Mouse (Mus musculus) heart, embryonic 16.5 days (tissue): ENCODE results near the gene Vps45. TPM values are rescaled to one million over a fixed set of nuclear protein-coding genes. Genes with fewer than 3 reads are reported as not detected.

Experiments used
- ATAC-seq: fragments of 200-750 bp; cut with Nextera tagmentation; replicated peaks from 2 replicates; pipeline ENCODE4 v1.8.0; 2017; ENCODE audit warnings: moderate number of reproducible peaks; ENCODE audit not compliant: insufficient read depth, low FRiP score; ENCODE audit errors: extremely low read depth
- H3K27ac ChIP-seq: fragments of 300-500 bp; sonication (generic); 2 replicates; pipeline ENCODE4 v1.5.1; 2014; ENCODE audit warnings: mild to moderate bottlenecking, low read length, control low read depth, moderate library complexity
- H3K27me3 ChIP-seq: fragments of 300-500 bp; sonication (generic); 2 replicates; pipeline ENCODE4 v1.6.1; 2014; ENCODE audit warnings: low read length, mixed read lengths; ENCODE audit not compliant: control insufficient read depth, insufficient read depth
- H3K36me3 ChIP-seq: fragments of 300-500 bp; sonication (generic); 2 replicates; pipeline ENCODE4 v1.6.1; 2014; ENCODE audit not compliant: control insufficient read depth, insufficient read depth
- H3K4me1 ChIP-seq: fragments of 300-500 bp; sonication (generic); 2 replicates; pipeline ENCODE4 v1.6.1; 2014; ENCODE audit warnings: low read length, mixed read lengths; ENCODE audit not compliant: control insufficient read depth, insufficient read depth
- H3K4me2 ChIP-seq: fragments of 300-500 bp; sonication (generic); 2 replicates; pipeline ENCODE4 v1.6.1; 2014; ENCODE audit warnings: low read depth, mild to moderate bottlenecking, control low read depth, low read length
- H3K4me3 ChIP-seq: fragments of 300-500 bp; sonication (generic); 2 replicates; pipeline ENCODE4 v1.5.1; 2014; ENCODE audit warnings: mild to moderate bottlenecking, control low read depth, low read length
- H3K9ac ChIP-seq: fragments of 300-500 bp; sonication (generic); 2 replicates; pipeline ENCODE4 v1.6.1; 2014; ENCODE audit warnings: low read length, control low read depth
- H3K9me3 ChIP-seq: fragments of 300-500 bp; sonication (generic); replicated peaks from 2 replicates; pipeline ENCODE4 v1.6.1; 2016; ENCODE audit warnings: low read length; ENCODE audit not compliant: control insufficient read depth
- WGBS: fragments of 180-500 bp; shearing (Covaris S2); extraction: QIAGEN DNeasy Blood & Tissue Kit; methylation state at CpG from one replicate; pipeline ENCODE4 v1.1.7; 2014; 5-methylcytosine and 5-hydroxymethylcytosine counted together
- polyA plus RNA-seq: library from polyadenylated mRNA; unstranded; fragments of >200 nt; fragmentation: Nextera tagmentation; extraction: Ambion mirVana; gene quantifications from 2 replicates; pipeline ENCODE4 v1.2.1, GENCODE M21; 2015

Vps45 gene
- polyA plus RNA-seq, 1 experiment from 2014 or later = 39.4 TPM

DNA sequence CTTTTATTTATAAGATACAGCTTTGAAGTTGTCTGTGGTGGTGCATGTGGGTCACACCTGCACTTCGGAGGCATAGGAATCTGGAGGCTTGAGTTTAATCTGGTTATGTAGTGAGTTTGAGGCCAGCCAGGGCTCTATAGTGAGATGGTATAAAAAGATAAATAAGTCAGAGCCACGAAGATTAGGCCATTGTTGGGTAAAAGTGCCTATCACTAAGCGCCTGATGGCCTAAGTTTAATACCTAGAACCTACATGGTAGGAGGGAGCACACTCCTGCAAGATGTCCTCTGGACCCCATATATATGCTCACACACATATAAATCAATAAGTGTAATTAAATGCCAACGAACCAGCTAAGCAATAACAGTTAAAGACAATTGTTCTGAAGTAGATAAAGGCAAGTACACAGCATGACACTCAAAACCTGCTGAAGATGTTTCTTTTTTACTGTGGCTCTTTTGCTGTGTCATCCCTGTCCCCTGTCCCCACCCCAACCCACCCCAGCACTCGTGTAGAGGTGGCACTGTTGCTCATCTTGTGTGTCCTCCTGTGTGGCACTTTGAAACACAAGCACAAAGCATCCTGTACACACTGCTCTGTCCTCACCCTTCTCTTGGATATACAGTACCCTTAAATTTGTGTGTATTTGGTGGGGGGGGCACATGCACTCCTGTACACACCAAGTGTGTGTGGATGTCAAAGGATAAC lies 36.7 kb downstream of the Vps45 start:
- Histone ChIP-seq H3K27ac (no peak overlapping the region), H3K4me3 (no peak overlapping the region), H3K9ac (no peak overlapping the region), H3K36me3 (0 out of 2 replicates have a peak, but pooled peaks cover 3% of the 10 kb centered on the region), H3K9me3 (no peaks in the 10 kb centered on the region), H3K4me1 (peaks cover 7% of the 10 kb centered on the region), H3K4me2 (no peak overlapping the region), H3K27me3 (no peaks in the 10 kb centered on the region)
- 70% methylated on average over 5 of the region's 5 CpGs for WGBS
- no peak for ATAC-seq

DNA sequence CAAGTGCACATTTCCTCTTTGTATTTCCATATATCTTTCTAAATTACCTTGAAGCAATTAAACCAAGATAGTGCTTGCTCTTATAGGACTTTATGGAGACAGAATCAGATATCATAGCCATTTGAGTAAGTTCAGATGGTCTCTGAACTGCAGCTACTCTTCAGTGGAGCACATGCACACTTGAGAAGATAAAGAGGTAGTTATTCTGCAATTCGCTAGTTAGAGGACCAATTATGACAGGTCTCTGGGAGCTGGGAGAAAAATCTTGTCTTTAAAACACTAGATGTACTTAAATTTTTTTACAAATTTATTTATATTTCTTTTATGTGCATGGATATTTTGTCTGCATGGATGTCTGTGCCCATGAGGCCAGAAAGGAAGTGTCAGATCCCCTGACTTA lies 37.5 kb downstream of the Vps45 start:
- Histone ChIP-seq H3K4me1 (peaks cover 7% of the 10 kb centered on the region), H3K36me3 (0 out of 2 replicates have a peak, but pooled peaks cover 3% of the 10 kb centered on the region), H3K27ac (no peak overlapping the region), H3K4me2 (no peak overlapping the region), H3K27me3 (no peaks in the 10 kb centered on the region), H3K9me3 (no peaks in the 10 kb centered on the region), H3K9ac (no peak overlapping the region), H3K4me3 (no peak overlapping the region)
- ATAC-seq = no peak
- 59% methylated on average over 1 of the region's 1 CpGs for WGBS

DNA sequence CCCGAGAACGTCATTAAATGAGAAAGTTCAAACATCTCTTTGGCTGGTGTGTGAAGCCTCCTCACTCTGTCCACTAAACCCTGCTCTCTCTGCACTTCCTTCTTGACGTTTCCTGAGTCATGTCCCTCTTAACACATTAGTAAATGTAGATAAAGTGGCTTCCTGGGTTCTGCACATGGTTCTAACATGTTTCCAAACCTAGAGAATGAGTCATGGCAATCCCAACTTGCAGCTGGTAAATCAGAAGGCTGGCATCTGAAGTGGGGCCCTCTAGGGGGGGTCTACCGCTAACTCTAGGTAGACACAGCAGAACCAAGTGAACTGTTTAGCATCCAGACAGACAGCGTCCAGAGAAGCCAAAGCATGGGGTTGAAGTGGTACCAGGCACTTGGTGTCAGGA lies 40.8 kb downstream of the Vps45 start:
- no peak overlapping the region for H3K4me3 ChIP-seq
- H3K4me1 ChIP-seq = peaks cover 16% of the 10 kb centered on the region
- no peak overlapping the region for H3K27ac ChIP-seq
- 46% methylated on average over 5 of the region's 5 CpGs for WGBS
- H3K27me3 ChIP-seq = no peaks in the 10 kb centered on the region
- ATAC-seq = no peak
- H3K9me3 ChIP-seq = no peaks in the 10 kb centered on the region
- H3K9ac ChIP-seq = no peak overlapping the region
- no peak overlapping the region for H3K4me2 ChIP-seq
- 0 out of 2 replicates have a peak, but pooled peaks cover 3% of the 10 kb centered on the region for H3K36me3 ChIP-seq

DNA sequence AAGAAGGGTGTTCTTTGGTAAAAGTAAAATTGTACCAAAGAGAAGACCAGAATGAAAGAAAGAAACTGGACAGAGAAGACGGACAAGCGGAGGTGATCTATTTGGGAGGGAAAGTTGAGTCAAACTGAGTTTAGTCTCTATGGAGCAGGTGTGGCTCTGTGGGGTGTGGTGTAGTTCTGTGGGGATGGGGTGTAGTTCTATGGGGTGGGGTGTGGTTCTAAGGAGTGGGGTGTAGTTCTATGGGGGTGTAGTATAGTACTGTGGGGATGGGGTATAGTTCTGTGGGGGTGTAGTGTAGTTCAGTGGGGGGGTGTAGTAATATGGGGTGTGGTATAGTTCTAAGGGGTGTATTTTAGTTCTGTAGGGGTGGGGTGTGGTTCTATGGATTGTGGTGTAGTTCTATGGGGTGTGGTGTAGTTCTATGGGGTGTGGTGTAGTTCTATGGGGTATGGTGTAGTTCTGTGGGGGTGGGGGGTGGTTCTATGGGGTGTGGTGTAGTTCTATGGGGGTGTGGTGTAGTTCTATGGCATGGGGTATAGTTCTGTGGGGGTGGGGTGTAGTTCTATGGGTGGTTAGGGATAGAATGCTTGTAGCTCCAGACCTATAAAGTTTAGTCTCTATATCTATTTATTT lies 41.9 kb downstream of the Vps45 start:
- Histone ChIP-seq H3K27ac (no peak overlapping the region), H3K4me1 (peaks cover 21% of the 10 kb centered on the region), H3K4me2 (no peak overlapping the region), H3K36me3 (0 out of 2 replicates have a peak, but pooled peaks cover 3% of the 10 kb centered on the region), H3K27me3 (no peaks in the 10 kb centered on the region), H3K9ac (no peak overlapping the region), H3K4me3 (no peak overlapping the region), H3K9me3 (no peaks in the 10 kb centered on the region)
- ATAC-seq = no peak
- 92% methylated on average over 2 of the region's 2 CpGs for WGBS

DNA sequence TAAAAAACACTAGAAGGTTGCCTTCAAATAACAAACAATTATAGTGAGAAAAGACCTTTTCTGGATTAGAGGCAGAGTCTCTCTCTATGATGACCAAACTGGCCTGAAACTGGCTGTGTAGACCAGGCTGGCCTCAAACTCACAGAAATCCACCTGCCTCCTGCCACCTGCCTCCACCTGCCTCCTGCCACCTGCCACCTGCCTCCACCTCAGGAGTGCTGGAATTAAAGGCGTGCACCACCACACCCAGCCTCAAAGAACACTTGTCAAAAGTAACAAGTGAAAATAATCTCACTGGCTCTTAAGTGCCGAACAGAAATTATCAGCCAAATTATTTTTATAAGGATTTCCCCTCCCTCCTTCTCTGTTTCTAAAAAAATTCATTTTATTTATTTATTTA lies 42.6 kb downstream of the Vps45 start:
- H3K9me3 ChIP-seq = no peaks in the 10 kb centered on the region
- WGBS = 86% methylated on average over 2 of the region's 2 CpGs
- no peak overlapping the region for H3K9ac ChIP-seq
- H3K27ac ChIP-seq = no peak overlapping the region
- H3K4me1 ChIP-seq = peaks cover 21% of the 10 kb centered on the region
- H3K4me2 ChIP-seq = no peak overlapping the region
- ATAC-seq = no peak
- H3K36me3 ChIP-seq = peaks cover 6% of the 10 kb centered on the region; the same call in 1 of the 2 replicates
- H3K4me3 ChIP-seq = no peak overlapping the region
- H3K27me3 ChIP-seq = no peaks in the 10 kb centered on the region

- H3K27me3 ChIP-seq = no peaks in the 10 kb centered on the region
- peaks cover 21% of the 10 kb centered on the region for H3K4me1 ChIP-seq
- peak overlapping the region; percentile 12; the same call in 1 of the 2 replicates for H3K4me2 ChIP-seq
- ATAC-seq = peak; percentile 70
- peak overlapping the region; percentile 81 for H3K27ac ChIP-seq
- H3K36me3 ChIP-seq = peaks cover 3% of the 10 kb centered on the region; the same call in 1 of the 2 replicates
- peak overlapping the region; percentile 15; the same call in 1 of the 2 replicates for H3K9ac ChIP-seq
- WGBS = 25% methylated on average over 5 of the region's 5 CpGs
- H3K4me3 ChIP-seq = no peak overlapping the region
- no peaks in the 10 kb centered on the region for H3K9me3 ChIP-seq
Observed at GRCm38 (mm10) chr3:96012805-96013204, 45.5 kb downstream of the Vps45 start.

GRCm38 (mm10) chr3:96008463-96008862 lies 49.8 kb downstream of the Vps45 start:
- WGBS = 73% methylated on average over 6 of the region's 6 CpGs
- H3K4me1 ChIP-seq = peaks cover 14% of the 10 kb centered on the region
- no peak for ATAC-seq
- H3K4me2 ChIP-seq = no peak overlapping the region
- H3K4me3 ChIP-seq = no peak overlapping the region
- H3K9me3 ChIP-seq = no peaks in the 10 kb centered on the region
- no peak overlapping the region for H3K27ac ChIP-seq
- H3K36me3 ChIP-seq = peaks cover 3% of the 10 kb centered on the region; the same call in 1 of the 2 replicates
- H3K27me3 ChIP-seq = no peaks in the 10 kb centered on the region
- H3K9ac ChIP-seq = no peak overlapping the region

DNA sequence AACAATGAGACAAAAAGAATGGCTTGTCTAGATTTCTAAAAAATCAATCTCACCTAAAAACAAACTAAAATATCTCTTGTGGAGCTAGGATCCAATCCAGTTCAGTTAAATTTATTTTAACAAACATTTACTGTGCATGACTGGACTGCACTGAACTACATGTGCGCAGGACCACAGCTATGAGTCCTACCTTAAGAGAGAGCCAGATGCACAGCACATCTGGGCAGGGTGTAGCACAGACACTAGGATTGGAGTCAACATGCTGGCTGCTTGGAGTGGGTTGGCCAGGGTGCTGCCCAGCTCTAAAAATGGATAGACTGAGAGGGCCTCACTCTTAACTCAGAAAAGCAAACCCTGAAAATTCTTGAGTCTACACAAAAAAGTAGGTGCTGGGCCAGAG lies 56.7 kb downstream of the Vps45 start:
- 93% methylated on average over 1 of the region's 1 CpGs for WGBS
- H3K36me3 ChIP-seq = no peaks in the 10 kb centered on the region
- H3K4me2 ChIP-seq = no peak overlapping the region
- no peak overlapping the region for H3K9ac ChIP-seq
- H3K27me3 ChIP-seq = no peaks in the 10 kb centered on the region
- no peak overlapping the region for H3K4me3 ChIP-seq
- H3K4me1 ChIP-seq = peaks cover 35% of the 10 kb centered on the region
- H3K9me3 ChIP-seq = no peaks in the 10 kb centered on the region
- ATAC-seq = no peak
- H3K27ac ChIP-seq = peak overlapping the region; percentile 58; the same call in 1 of the 2 replicates

DNA sequence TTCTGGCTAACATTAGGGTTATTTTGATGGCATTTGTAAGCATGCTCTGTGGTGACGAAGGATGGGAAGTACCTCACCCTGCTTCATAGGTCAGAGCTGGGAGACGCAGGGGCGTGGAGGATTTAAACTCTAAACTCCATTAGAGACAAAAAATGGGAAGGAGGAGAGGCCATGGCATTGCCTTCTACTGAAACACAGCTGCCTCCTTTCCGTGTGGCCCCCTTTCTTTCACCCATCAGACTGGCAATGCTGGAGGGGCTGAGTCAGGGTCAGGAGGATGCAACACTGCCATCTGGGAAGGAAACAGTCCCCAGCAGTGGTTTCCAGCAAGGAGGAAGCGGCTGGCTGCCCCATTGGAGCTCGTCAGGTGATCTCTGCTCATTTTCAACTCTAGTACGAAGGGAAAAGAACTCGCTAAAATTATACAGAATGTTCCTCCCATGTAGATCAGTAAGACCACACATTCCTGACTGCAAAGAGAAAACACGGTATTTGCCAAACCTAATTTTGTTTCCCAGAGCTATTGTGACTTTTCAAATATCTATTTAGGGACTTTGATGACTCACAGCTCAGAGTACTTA lies 57.3 kb downstream of the Vps45 start:
- WGBS = 42% methylated on average over 9 of the region's 9 CpGs
- Histone ChIP-seq H3K27ac (peak overlapping the region; percentile 82), H3K36me3 (no peaks in the 10 kb centered on the region), H3K9me3 (no peaks in the 10 kb centered on the region), H3K9ac (no peak overlapping the region), H3K4me1 (peaks cover 37% of the 10 kb centered on the region), H3K4me3 (no peak overlapping the region), H3K27me3 (no peaks in the 10 kb centered on the region), H3K4me2 (no peak overlapping the region)
- no peak for ATAC-seq
